Mouse (Mus musculus) testis, adult 2 months (tissue): Measurements from ENCODE around the gene Casq2. TPM values are rescaled to one million over a fixed set of nuclear protein-coding genes. Genes with fewer than 3 reads are reported as not detected.
"Not testable (repeated sequence)": the region's sequence is repeated elsewhere in the genome, so short reads cannot be mapped to it uniquely, and the experiment has no call there.

Experiments
- H3K27ac ChIP-seq: fragments of 200-500 bp; 2 replicates; pipeline ENCODE4 v1.5.1; 2012; ENCODE audit warnings: low read depth, low read length; ENCODE audit not compliant: control insufficient read depth, insufficient read depth
- H3K27me3 ChIP-seq: fragments of 200-500 bp; 2 replicates; pipeline ENCODE4 v1.6.1; 2012; ENCODE audit warnings: mild to moderate bottlenecking, low read length, moderate library complexity; ENCODE audit not compliant: control insufficient read depth, insufficient read depth
- H3K36me3 ChIP-seq: fragments of 200-500 bp; 2 replicates; pipeline ENCODE4 v1.6.1; 2012; ENCODE audit warnings: mild to moderate bottlenecking, low read length; ENCODE audit not compliant: control insufficient read depth, insufficient read depth
- H3K4me1 ChIP-seq: fragments of 200-500 bp; 2 replicates; pipeline ENCODE4 v1.6.1; 2012; ENCODE audit warnings: low read length; ENCODE audit not compliant: control insufficient read depth, insufficient read depth
- H3K4me3 ChIP-seq: fragments of 200-500 bp; 2 replicates; pipeline ENCODE4 v1.5.1; 2012; ENCODE audit warnings: low read depth, mild to moderate bottlenecking, low read length, moderate library complexity, mixed read lengths; ENCODE audit not compliant: control insufficient read depth
- CTCF ChIP-seq: fragments of 200-500 bp; IDR thresholded peaks from 2 replicates; pipeline ENCODE4 v1.5.1; 2012; ENCODE audit warnings: low read depth, mild to moderate bottlenecking, inconsistent platforms, low read length, moderate library complexity; ENCODE audit not compliant: control insufficient read depth, insufficient read depth, insufficient replicate concordance
- POLR2A ChIP-seq: fragments of 200-500 bp; IDR thresholded peaks from 2 replicates; pipeline ENCODE4 v1.6.1; 2012; ENCODE audit warnings: low read depth, mild to moderate bottlenecking, inconsistent platforms, low read length, moderate library complexity; ENCODE audit not compliant: control insufficient read depth
- polyA plus RNA-seq: library from polyadenylated mRNA; depleted of rRNA; stranded (reverse); fragments of >200 nt; gene quantifications from 2 replicates; pipeline ENCODE4 v1.2.3, GENCODE M21; 2012

Gene Casq2
- polyA plus RNA-seq, 1 experiment, result 2.5 TPM

DNA sequence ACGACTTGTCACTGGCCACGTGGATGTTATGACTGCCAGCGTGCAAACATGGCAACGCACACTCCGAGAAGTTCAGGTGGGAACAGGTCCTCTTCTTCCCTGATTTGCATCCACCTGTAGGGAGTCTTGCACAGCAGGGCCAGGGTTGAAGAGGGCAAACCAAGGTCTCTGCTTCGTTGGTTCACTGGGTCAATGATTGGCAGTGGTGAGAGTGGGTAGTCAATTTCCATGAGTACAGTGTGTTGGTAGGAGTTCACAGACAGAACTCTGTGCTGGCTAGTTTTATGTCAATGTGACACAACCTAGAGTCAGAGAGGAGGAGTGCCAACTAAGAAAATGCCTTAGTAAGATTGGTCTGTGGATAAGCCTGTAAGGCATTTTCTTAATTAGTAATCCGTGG is 67.9 kb downstream of the Casq2 start:
- Histone ChIP-seq H3K4me3 (no peak overlapping the region), H3K4me1 (peaks cover 3% of the 10 kb centered on the region; the same call in 1 of the 2 replicates), H3K27me3 (no peaks in the 10 kb centered on the region), H3K27ac (no peak overlapping the region), H3K36me3 (no peaks in the 10 kb centered on the region)
- TF ChIP-seq CTCF (no peak), POLR2A (no peak)

DNA sequence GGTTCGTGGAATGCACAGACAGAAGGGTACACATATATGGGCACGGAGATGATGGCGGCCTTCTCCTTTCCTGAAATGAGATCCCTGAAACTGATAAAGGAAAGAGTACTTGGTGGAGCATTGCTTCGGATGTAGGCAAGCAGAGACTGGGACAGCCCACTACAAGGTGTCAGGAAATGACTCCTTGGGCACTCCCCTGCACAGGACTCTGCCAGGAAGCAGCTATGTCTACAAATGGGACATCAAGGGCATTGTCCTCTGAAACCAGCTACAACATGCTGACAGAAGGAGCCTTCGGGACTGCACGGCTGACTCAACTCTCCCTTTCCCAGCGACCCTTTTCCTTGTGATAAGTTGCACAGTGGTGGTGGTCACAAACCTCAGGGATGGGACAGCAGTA is 70.5 kb downstream of the Casq2 start:
- no peaks in the 10 kb centered on the region for H3K27me3 ChIP-seq
- no peaks in the 10 kb centered on the region for H3K36me3 ChIP-seq
- no peaks in the 10 kb centered on the region for H3K4me1 ChIP-seq
- no peak overlapping the region for H3K27ac ChIP-seq
- no peak overlapping the region for H3K4me3 ChIP-seq
- no peak for TF ChIP-seq CTCF
- TF ChIP-seq POLR2A, result no peak

DNA sequence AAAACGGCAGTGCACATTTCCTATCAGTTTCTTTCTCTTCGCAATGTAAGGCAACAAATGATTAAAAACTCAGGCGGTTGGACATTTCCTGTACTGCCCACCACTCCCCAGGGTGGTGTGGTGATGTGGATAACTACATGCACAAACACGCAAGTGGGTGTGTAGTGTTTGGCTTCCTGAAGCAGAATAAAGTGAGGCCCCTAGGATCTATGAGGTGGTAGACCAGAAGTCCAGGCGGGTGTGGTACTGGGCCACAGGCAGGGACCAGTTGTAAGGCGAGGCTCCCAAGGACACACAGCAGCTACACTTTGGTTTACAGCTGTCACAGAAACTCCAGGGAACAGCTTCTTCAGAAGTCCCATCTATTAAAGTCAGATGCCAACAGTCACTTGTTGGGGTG is 71.4 kb downstream of the Casq2 start:
- TF ChIP-seq POLR2A, result no peak
- TF ChIP-seq CTCF, result no peak
- H3K4me1 ChIP-seq, result no peaks in the 10 kb centered on the region

DNA sequence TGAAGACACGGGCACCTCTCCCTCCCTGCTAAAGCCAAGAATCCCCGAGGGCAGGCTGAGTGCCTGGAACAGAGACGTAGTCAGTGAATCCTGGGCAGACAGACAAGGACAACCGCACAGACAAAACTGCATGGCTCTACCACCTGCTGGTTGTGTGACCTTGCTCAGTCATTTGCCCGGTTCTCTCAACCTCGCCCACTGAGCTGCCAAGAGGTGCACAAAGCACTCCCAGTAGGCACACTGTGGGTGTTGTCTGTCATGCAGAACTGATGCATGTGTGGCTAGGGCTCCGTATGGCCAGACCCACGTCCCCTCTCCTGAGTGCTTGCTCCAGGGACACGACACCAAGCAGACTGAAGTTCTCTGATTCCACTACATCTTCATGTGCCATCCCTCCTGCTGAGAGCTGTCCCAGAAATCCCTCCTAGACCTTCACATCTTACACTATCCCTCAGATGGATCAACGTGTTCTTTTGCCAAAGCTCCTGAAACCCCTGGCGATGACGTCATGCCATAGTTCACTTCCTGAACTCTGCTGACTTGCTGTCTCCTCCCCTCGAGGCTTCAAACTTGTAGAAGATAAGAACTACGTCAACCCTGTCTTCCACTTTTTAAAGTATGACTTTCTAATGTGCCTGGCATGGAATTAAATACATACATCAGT is 72.7 kb downstream of the Casq2 start:
- Histone ChIP-seq H3K27me3 (no peaks in the 10 kb centered on the region), H3K27ac (no peak overlapping the region), H3K4me3 (no peak overlapping the region), H3K36me3 (no peaks in the 10 kb centered on the region), H3K4me1 (no peaks in the 10 kb centered on the region)
- TF ChIP-seq CTCF (no peak), POLR2A (no peak)

More for the DNA sequence above, 71.4 kb downstream of the Casq2 start:
- no peaks in the 10 kb centered on the region for H3K27me3 ChIP-seq
- H3K36me3 ChIP-seq, result no peaks in the 10 kb centered on the region
- no peak overlapping the region for H3K4me3 ChIP-seq
- H3K27ac ChIP-seq, result no peak overlapping the region

DNA sequence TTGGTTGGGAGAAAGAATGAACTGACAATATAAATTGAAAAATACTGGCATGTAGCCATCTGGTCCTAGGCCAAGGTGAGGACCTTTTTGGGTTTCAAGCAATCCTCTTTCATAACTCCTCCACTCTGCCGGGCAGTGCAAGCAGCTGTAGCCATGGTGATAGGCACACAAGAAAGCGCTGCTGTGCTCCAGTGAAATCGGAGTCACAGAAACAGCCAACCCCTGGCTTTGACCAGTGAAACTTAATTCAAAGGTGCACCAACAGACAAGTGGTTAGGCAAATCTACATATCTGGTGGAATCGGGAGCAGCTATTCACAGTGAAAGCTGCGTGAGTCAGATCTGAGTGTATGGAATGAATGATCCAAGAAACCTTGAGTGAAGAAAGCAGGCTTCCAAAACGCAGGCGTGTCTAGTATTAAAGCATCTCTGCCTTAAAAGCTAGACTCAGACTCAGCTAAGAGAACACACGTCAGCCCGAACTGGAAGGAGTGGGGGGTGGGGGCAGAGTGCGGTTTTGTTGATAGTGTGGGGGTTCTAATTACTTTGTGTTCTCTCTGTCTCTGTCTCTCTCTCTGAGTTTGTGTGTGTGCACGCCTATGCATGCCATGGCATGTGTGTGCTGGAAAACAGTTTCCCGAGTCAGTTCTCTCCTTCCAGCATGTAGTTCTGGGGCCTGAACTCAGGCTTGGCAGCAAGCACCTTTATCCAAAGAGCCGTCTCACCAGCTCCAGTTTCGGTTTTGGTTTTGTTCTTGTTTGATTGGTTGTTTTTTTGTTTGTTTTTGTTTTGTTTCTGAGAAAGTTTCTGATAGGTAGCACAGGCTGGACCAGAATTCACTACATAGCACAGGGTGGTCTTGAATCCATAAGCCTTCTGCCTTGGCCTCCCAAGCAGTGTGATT is 73.5 kb downstream of the Casq2 start:
- Histone ChIP-seq H3K4me3 (no peak overlapping the region), H3K27me3 (no peaks in the 10 kb centered on the region), H3K4me1 (no peaks in the 10 kb centered on the region), H3K27ac (no peak overlapping the region), H3K36me3 (no peaks in the 10 kb centered on the region)
- TF ChIP-seq POLR2A, result no peak
- TF ChIP-seq CTCF, result no peak

DNA sequence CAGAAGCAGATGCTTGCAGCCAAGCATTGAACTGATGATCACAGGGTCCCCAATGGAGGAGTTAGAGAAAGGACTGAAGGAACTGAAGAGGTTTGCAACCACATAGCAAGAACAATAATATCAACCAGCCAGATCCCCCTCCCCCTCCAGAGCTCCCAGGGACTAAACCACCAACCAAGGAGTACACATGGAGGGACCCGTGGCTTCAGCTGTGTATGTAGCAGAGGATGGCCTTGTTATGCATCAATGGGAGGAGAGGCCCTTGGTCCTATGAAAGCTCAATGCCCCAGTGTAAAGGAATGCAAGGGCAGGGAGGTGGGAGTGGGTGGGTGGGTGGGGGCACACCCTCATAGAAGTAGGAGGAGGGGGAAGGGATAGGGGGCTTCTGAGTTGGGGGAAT is 77.6 kb downstream of the Casq2 start:
- H3K27me3 ChIP-seq, H3K4me1 ChIP-seq, H3K36me3 ChIP-seq, H3K27ac ChIP-seq, H3K4me3 ChIP-seq: not testable (repeated sequence)

DNA sequence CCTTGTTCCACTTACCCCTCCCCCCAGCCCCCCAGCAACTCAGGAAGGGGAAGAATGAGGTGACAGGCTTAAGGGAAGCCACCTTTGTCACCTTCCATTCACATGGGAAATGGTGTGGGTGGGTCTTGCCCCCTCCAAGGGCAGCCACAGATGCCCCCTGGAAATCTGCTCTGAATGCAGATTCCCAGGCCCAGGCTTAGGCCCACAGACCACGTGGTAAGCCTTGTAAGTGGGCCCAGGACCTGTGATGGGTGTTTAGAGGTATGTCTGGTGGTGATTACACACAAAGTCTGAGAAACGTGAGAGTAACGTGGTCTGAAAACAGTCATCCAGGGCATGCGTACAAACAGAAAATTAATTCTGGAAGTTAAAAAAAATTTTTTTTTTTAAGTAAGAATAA is 78.7 kb downstream of the Casq2 start:
- TF ChIP-seq CTCF (no peak), POLR2A (no peak)
- Histone ChIP-seq H3K36me3 (no peaks in the 10 kb centered on the region), H3K4me1 (peaks cover 7% of the 10 kb centered on the region), H3K4me3 (no peak overlapping the region), H3K27ac (no peak overlapping the region), H3K27me3 (no peaks in the 10 kb centered on the region)
